Mouse (Mus musculus): ENCODE measurements around the gene Bcl2l12. TPM values are rescaled to one million over a fixed set of nuclear protein-coding genes. Genes with fewer than 3 reads are reported as not detected.

Gene Bcl2l12
- total and polyA plus RNA-seq, 3 experiments = 16.6 to 24.6 TPM; not detected in 1

DNA sequence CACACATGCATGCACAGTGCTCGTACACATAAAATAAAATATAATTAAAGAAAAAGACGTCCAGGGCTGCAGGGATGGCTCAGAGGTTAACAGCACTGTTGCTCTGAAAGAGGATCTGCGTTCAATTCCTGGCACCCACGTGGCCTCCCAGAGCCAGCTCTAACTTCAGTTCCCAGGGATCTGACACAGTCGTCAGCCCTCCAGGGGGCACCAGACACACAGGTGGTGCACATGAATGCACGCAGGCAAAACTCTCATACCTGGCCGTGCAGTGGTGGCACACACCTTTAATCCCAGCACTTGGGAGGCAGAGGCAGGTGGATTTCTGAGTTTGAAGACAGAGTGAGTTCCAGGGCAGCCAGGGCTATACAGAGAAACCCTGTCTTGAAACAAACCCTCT lies 32.5 kb downstream of the Bcl2l12 start:
- H3K27ac ChIP-seq (ENCODE audit: control insufficient read depth, low read depth, low read length) = no peak overlapping the region
- TF ChIP-seq RAD21 (IDR thresholded peaks at IDR 0.05; ENCODE audit: low read depth, low read length) (peak; percentile 32), ZMIZ1 (IDR thresholded peaks at IDR 0.05; ENCODE audit: low read depth, low read length) (no peak), MXI1 (IDR thresholded peaks at IDR 0.05; ENCODE audit: low read depth, low read length) (0 out of 2 replicates have a peak, but pooled peaks have one; percentile 30), RCOR1 (IDR thresholded peaks at IDR 0.05; ENCODE audit: low read depth, low read length) (no peak), ZNF384 (IDR thresholded peaks at IDR 0.05; ENCODE audit: low read depth, low read length) (no peak), MAFK (IDR thresholded peaks at IDR 0.05; ENCODE audit: borderline replicate concordance, low read depth, low read length) (no peak), MAX (IDR thresholded peaks at IDR 0.05; ENCODE audit: low read length) (no peak), MYB (IDR thresholded peaks at IDR 0.05; ENCODE audit: low read depth, low read length) (no peak), NELFE (IDR thresholded peaks at IDR 0.05; ENCODE audit: low read depth, low read length) (no peak), JUND (IDR thresholded peaks at IDR 0.05; ENCODE audit: low read depth, low read length) (no peak), SMC3 (IDR thresholded peaks at IDR 0.05; ENCODE audit: low read depth, low read length) (peak; percentile 34), GABPA (IDR thresholded peaks at IDR 0.05; ENCODE audit: low read depth, low read length) (no peak), ZC3H11A (IDR thresholded peaks at IDR 0.05; ENCODE audit: low read depth, low read length) (no peak), ZKSCAN1 (IDR thresholded peaks at IDR 0.05; ENCODE audit: low read depth, low read length) (no peak), POLR2AphosphoS5 (IDR thresholded peaks at IDR 0.05; ENCODE audit: borderline replicate concordance, low read depth, low read length) (no peak), HCFC1 (IDR thresholded peaks at IDR 0.05; ENCODE audit: low read depth, low read length) (no peak), USF1 (IDR thresholded peaks at IDR 0.05; ENCODE audit: low read depth, low read length) (0 out of 2 replicates have a peak, but pooled peaks have one; percentile 28), MYC (IDR thresholded peaks at IDR 0.05; ENCODE audit: low read depth, low read length) (no peak), UBTF (IDR thresholded peaks at IDR 0.05; ENCODE audit: borderline replicate concordance, insufficient read depth, low read depth, low read length) (no peak), MAZ (IDR thresholded peaks at IDR 0.05; ENCODE audit: low read depth, low read length) (no peak), E2F4 (IDR thresholded peaks at IDR 0.05; ENCODE audit: borderline replicate concordance, low read depth, low read length) (no peak), CTCF (IDR thresholded peaks at IDR 0.05 in 2 of 3, conservative IDR thresholded peaks at IDR 0.05 in 1 of 3; ENCODE audit: control insufficient read depth in 1 of 3, insufficient read depth in 1 of 3, low read depth in 2 of 3, low read length in 3 of 3, poor library complexity in 1 of 3, severe bottlenecking in 1 of 3) (peak; percentile 21 to 66 (median 51); a peak in 5 of 6 replicates), BHLHE40 (IDR thresholded peaks at IDR 0.05; ENCODE audit: borderline replicate concordance, low read depth, low read length) (no peak), POLR2AphosphoS2 (IDR thresholded peaks at IDR 0.05; ENCODE audit: low read length) (no peak), CHD2 (IDR thresholded peaks at IDR 0.05; ENCODE audit: low read length) (no peak), TBP (IDR thresholded peaks at IDR 0.05; ENCODE audit: low read depth, low read length) (no peak), EP300 (IDR thresholded peaks at IDR 0.05; ENCODE audit: low read depth in 1 of 2, low read length in 2 of 2) (no peak), USF2 (IDR thresholded peaks at IDR 0.05; ENCODE audit: borderline replicate concordance in 1 of 2, insufficient read depth in 1 of 2, low read depth in 1 of 2, low read length in 2 of 2) (no peak), MEF2A (IDR thresholded peaks at IDR 0.05; ENCODE audit: extremely low read depth, insufficient replicate concordance, low read depth, low read length, poor library complexity, severe bottlenecking) (no peak), KAT2A (conservative IDR thresholded peaks at IDR 0.05; ENCODE audit: low read depth, low read length) (no peak), TAL1 (IDR thresholded peaks at IDR 0.05; ENCODE audit: low read length) (no peak), NRF1 (IDR thresholded peaks at IDR 0.05; ENCODE audit: insufficient read depth, low read depth, low read length, poor library complexity, severe bottlenecking) (no peak), SIN3A (IDR thresholded peaks at IDR 0.05; ENCODE audit: low read length) (no peak), GATA1 (IDR thresholded peaks at IDR 0.05; ENCODE audit: low read depth, low read length) (no peak), ETS1 (IDR thresholded peaks at IDR 0.05; ENCODE audit: low read depth, low read length) (no peak), TCF12 (IDR thresholded peaks at IDR 0.05; ENCODE audit: low read depth, low read length) (no peak), POLR2A (IDR thresholded peaks at IDR 0.05; ENCODE audit: control insufficient read depth in 1 of 2, insufficient read depth in 1 of 2, low read depth in 1 of 2, low read length in 2 of 2, poor library complexity in 1 of 2) (no peak), ELF1 (IDR thresholded peaks at IDR 0.05; ENCODE audit: low read depth, low read length) (no peak)

More for the DNA sequence above, 32.5 kb downstream of the Bcl2l12 start:
- Histone ChIP-seq H3K9ac (ENCODE audit: control insufficient read depth, low read depth, low read length, poor library complexity, severe bottlenecking) (no peak overlapping the region), H3K4me1 (ENCODE audit: control insufficient read depth in 1 of 2, insufficient read depth in 2 of 2, low read length in 2 of 2) (peaks cover 0 to 6% of the 10 kb centered on the region in 2 experiments; a peak in 1 of 4 replicates), H3K9me3 (replicated peaks; ENCODE audit: insufficient read depth, low read length) (no peaks in the 10 kb centered on the region), H3K27me3 (ENCODE audit: control insufficient read depth in 1 of 2, insufficient read depth in 2 of 2, low read length in 2 of 2) (no peaks in the 10 kb centered on the region), H3K4me3 (ENCODE audit: control insufficient read depth in 1 of 2, insufficient read depth in 1 of 2, low read depth in 2 of 2, low read length in 2 of 2) (no peak overlapping the region), H3K36me3 (ENCODE audit: control insufficient read depth in 1 of 2, insufficient read depth in 2 of 2, low read length in 2 of 2) (no peaks in the 10 kb centered on the region), H3K79me2 (ENCODE audit: control insufficient read depth, insufficient read depth, low read length, poor library complexity) (no peaks in the 10 kb centered on the region)
- DNase-seq (ENCODE audit: low read depth, low spot score) = peak; percentile 28
